Mouse (Mus musculus) liver, adult 2 months (tissue): ENCODE measurements around the gene 1110008P14Rik. TPM values are rescaled to one million over a fixed set of nuclear protein-coding genes. Genes with fewer than 3 reads are reported as not detected.

Experiments
- DNase-seq: peaks from one replicate; pipeline ENCODE4 v3.0.0-alpha.2; 2011; ENCODE audit warnings: low read depth, low spot score; ENCODE audit errors: extremely low read depth
- H3K27ac ChIP-seq: fragments of 200-500 bp; replicated peaks from 2 replicates; pipeline ENCODE4 v1.5.1; 2012; ENCODE audit warnings: low read depth, mild to moderate bottlenecking, control low read depth, inconsistent platforms, low read length; ENCODE audit not compliant: insufficient read depth
- H3K27me3 ChIP-seq: fragments of 200-500 bp; 2 replicates; pipeline ENCODE4 v1.6.1; 2012; ENCODE audit warnings: mild to moderate bottlenecking, moderate library complexity, low read length, inconsistent platforms; ENCODE audit not compliant: control insufficient read depth, insufficient read depth
- H3K36me3 ChIP-seq: fragments of 200-500 bp; 2 replicates; pipeline ENCODE4 v1.6.1; 2012; ENCODE audit warnings: low read length, inconsistent platforms; ENCODE audit not compliant: control insufficient read depth, insufficient read depth
- H3K4me1 ChIP-seq: fragments of 200-500 bp; 2 replicates; pipeline ENCODE4 v1.6.1; 2011; ENCODE audit warnings: low read length; ENCODE audit not compliant: control insufficient read depth, insufficient read depth
- H3K4me3 ChIP-seq: fragments of 200-500 bp; 2 replicates; pipeline ENCODE4 v1.5.1; 2011; ENCODE audit warnings: low read depth, mild to moderate bottlenecking, control low read depth, low read length, moderate library complexity; ENCODE audit not compliant: insufficient read depth
- H3K79me2 ChIP-seq: fragments of 200-500 bp; 2 replicates; pipeline ENCODE4 v1.6.1; 2012; ENCODE audit warnings: inconsistent platforms, mild to moderate bottlenecking, low read length, moderate library complexity; ENCODE audit not compliant: control insufficient read depth, insufficient read depth
- H3K9ac ChIP-seq: fragments of 200-500 bp; 2 replicates; pipeline ENCODE4 v1.6.1; 2012; ENCODE audit warnings: low read depth, mild to moderate bottlenecking, control low read depth, inconsistent platforms, low read length
- CTCF ChIP-seq: fragments of 200-500 bp; IDR thresholded peaks from 2 replicates; pipeline ENCODE4 v1.5.1; 2011; ENCODE audit warnings: low read depth, low read length, control low read depth
- POLR2A ChIP-seq: fragments of 200-500 bp; IDR thresholded peaks from 2 replicates; pipeline ENCODE4 v1.6.1; 2011; ENCODE audit warnings: low read length, control low read depth; ENCODE audit not compliant: insufficient read depth; ENCODE audit errors: extremely low read depth
- WGBS: fragments of 180-500 bp; shearing (Covaris S2); methylation state at CpG from one replicate; pipeline ENCODE4 v1.1.7; 2018; 5-methylcytosine and 5-hydroxymethylcytosine counted together
- polyA plus RNA-seq: library from polyadenylated mRNA; depleted of rRNA; stranded (reverse); fragments of >200 nt; gene quantifications from 2 replicates; pipeline ENCODE4 v1.2.3, GENCODE M21; 2012
- total RNA-seq: library from RNA; depleted of rRNA; stranded (reverse); fragments of >200 nt; gene quantifications from 2 replicates; pipeline ENCODE4 v1.2.3, GENCODE M21; 2014

1110008P14Rik gene
- total and polyA plus RNA-seq, 2 experiments = 32.5 to 103 TPM

- Histone ChIP-seq H3K36me3 (no peaks in the 10 kb centered on the region), H3K9ac (no peak overlapping the region), H3K27ac (no peak overlapping the region), H3K4me1 (no peaks in the 10 kb centered on the region), H3K79me2 (no peaks in the 10 kb centered on the region), H3K4me3 (no peak overlapping the region), H3K27me3 (peaks cover 12% of the 10 kb centered on the region; the same call in 1 of the 2 replicates)
- DNase-seq = no peak
- whole genome bisulfite sequencing = 65% methylated on average over 8 of the region's 8 CpGs
- TF ChIP-seq CTCF (no peak), POLR2A (no peak)
Observed at GRCm38 (mm10) chr2:32349625-32350255, 32.0 kb downstream of the 1110008P14Rik start.

GRCm38 (mm10) chr2:32348311-32348710 lies 33.4 kb downstream of the 1110008P14Rik start:
- no peaks in the 10 kb centered on the region for H3K36me3 ChIP-seq
- H3K4me1 ChIP-seq = no peaks in the 10 kb centered on the region
- H3K4me3 ChIP-seq = no peak overlapping the region
- TF ChIP-seq POLR2A (no peak), CTCF (no peak)
- H3K79me2 ChIP-seq = no peaks in the 10 kb centered on the region
- H3K27me3 ChIP-seq = peaks cover 12% of the 10 kb centered on the region; the same call in 1 of the 2 replicates
- H3K9ac ChIP-seq = no peak overlapping the region
- DNase-seq = no peak
- H3K27ac ChIP-seq = no peak overlapping the region
- 90% methylated on average over 11 of the region's 11 CpGs for WGBS

- Histone ChIP-seq H3K79me2 (no peaks in the 10 kb centered on the region), H3K36me3 (no peaks in the 10 kb centered on the region), H3K4me1 (no peaks in the 10 kb centered on the region), H3K27me3 (0 out of 2 replicates have a peak, but pooled peaks cover 1% of the 10 kb centered on the region), H3K27ac (no peak overlapping the region), H3K9ac (no peak overlapping the region), H3K4me3 (no peak overlapping the region)
- no peak for TF ChIP-seq POLR2A
- no peak for TF ChIP-seq CTCF
- DNase-seq = no peak
- WGBS = 86% methylated on average over 6 of the region's 6 CpGs
Observed at GRCm38 (mm10) chr2:32347019-32347418, 34.7 kb downstream of the 1110008P14Rik start.

- Histone ChIP-seq H3K27me3 (no peaks in the 10 kb centered on the region), H3K79me2 (no peaks in the 10 kb centered on the region), H3K36me3 (no peaks in the 10 kb centered on the region), H3K27ac (no peak overlapping the region), H3K4me1 (no peaks in the 10 kb centered on the region), H3K9ac (no peak overlapping the region), H3K4me3 (no peak overlapping the region)
- DNase-seq = no peak
- WGBS = 83% methylated on average over 14 of the region's 14 CpGs
- TF ChIP-seq CTCF (no peak), POLR2A (no peak)
Observed at GRCm38 (mm10) chr2:32344598-32345321, 37.0 kb downstream of the 1110008P14Rik start.

- TF ChIP-seq POLR2A (no peak), CTCF (no peak)
- H3K9ac ChIP-seq = no peak overlapping the region
- no peaks in the 10 kb centered on the region for H3K36me3 ChIP-seq
Observed at GRCm38 (mm10) chr2:32344056-32344455, 37.7 kb downstream of the 1110008P14Rik start.

GRCm38 (mm10) chr2:32343351-32343671 lies 38.4 kb downstream of the 1110008P14Rik start:
- Histone ChIP-seq H3K79me2 (no peaks in the 10 kb centered on the region), H3K4me3 (no peak overlapping the region), H3K36me3 (no peaks in the 10 kb centered on the region), H3K4me1 (no peaks in the 10 kb centered on the region), H3K9ac (no peak overlapping the region), H3K27ac (no peak overlapping the region), H3K27me3 (no peaks in the 10 kb centered on the region)
- no peak for DNase-seq
- TF ChIP-seq CTCF (no peak), POLR2A (no peak)
- 98% methylated on average over 2 of the region's 2 CpGs for WGBS

More at GRCm38 (mm10) chr2:32344056-32344455, 37.7 kb downstream of the 1110008P14Rik start:
- H3K4me3 ChIP-seq = no peak overlapping the region
- no peaks in the 10 kb centered on the region for H3K27me3 ChIP-seq
- H3K79me2 ChIP-seq = no peaks in the 10 kb centered on the region
- no peak for DNase-seq
- no peaks in the 10 kb centered on the region for H3K4me1 ChIP-seq
- 87% methylated on average over 10 of the region's 10 CpGs for WGBS
- H3K27ac ChIP-seq = no peak overlapping the region
